Mouse (Mus musculus) lung, adult 2 months (tissue): ENCODE data around the gene Prkrip1. TPM values are rescaled to one million over a fixed set of nuclear protein-coding genes. Genes with fewer than 3 reads are reported as not detected.
"Not testable (repeated sequence)": the region's sequence is repeated elsewhere in the genome, so short reads cannot be mapped to it uniquely, and the experiment has no call there.

Experiments used
- DNase-seq: peaks from one replicate; pipeline ENCODE4 v3.0.0; 2022
- H3K4me1 ChIP-seq: fragments of 200-500 bp; 2 replicates; pipeline ENCODE4 v1.6.1; 2011; ENCODE audit warnings: low read length; ENCODE audit not compliant: control insufficient read depth, insufficient read depth
- H3K4me3 ChIP-seq: fragments of 200-500 bp; replicated peaks from 2 replicates; pipeline ENCODE3; 2011; ENCODE audit warnings: low read depth, mild to moderate bottlenecking, control low read depth, low read length; ENCODE audit errors: extremely low read depth
- CTCF ChIP-seq: fragments of 200-500 bp; IDR thresholded peaks from 2 replicates; pipeline ENCODE4 v1.5.1; 2011; ENCODE audit warnings: mild to moderate bottlenecking, low read length, control low read depth; ENCODE audit not compliant: insufficient read depth
- POLR2A ChIP-seq: fragments of 200-500 bp; IDR thresholded peaks from 2 replicates; pipeline ENCODE4 v1.6.1; 2011; ENCODE audit warnings: low read depth, mild to moderate bottlenecking, control low read depth, low read length, borderline replicate concordance; ENCODE audit errors: extremely low read depth
- WGBS: fragments of 180-500 bp; shearing (Covaris S2); methylation state at CpG from one replicate; pipeline ENCODE4 v1.1.7; 2018; 5-methylcytosine and 5-hydroxymethylcytosine counted together
- polyA plus RNA-seq: library from polyadenylated mRNA; depleted of rRNA; stranded (reverse); fragments of >200 nt; gene quantifications from 2 replicates; pipeline ENCODE4 v1.2.3, GENCODE M21; 2012

Gene Prkrip1
- polyA plus RNA-seq, 1 experiment, result 11.0 TPM

DNA sequence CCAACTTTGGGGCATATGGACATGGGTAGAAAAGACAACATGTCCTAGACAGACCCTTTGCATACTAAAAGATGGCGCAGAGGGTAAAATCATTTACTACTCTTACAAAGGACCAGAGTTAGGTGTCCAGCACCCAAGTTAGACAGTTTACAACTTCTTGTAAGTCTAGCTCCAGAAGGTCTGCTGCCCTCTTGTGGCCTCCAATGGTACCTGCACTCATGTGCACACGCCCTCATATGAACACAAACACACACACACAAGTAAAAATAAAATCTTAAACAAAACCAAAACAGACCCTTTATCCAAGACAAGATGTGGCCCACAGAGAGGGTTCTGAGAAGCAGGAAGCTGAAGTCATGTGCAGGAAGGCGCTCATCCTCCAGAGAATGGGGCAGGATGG is 30.7 kb downstream of the Prkrip1 start:
- TF ChIP-seq POLR2A (no peak), CTCF (peak; percentile 40)
- WGBS, result 97% methylated on average over 3 of the region's 3 CpGs
- Histone ChIP-seq H3K4me1 (peaks cover 13% of the 10 kb centered on the region), H3K4me3 (no peak overlapping the region)
- no peak for DNase-seq

DNA sequence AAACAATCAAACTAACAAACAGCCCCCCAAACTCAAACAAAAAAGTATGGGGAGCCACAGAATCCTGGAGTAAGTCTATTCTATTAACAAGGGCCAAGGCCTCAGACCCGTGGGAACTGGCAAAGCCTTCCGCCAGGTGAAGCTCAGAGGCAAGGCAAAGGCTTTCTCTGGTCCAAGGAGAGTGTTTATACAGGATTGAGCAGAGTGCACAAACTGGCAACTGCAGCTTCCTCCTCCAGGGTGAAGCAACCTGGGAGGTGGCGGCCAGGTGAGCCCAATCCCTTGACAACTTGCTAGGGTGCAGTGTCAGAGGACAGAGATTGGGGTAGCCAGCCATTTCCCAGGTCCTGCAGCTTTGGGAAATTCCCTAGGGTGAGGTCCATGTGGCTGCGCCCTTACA is 31.5 kb downstream of the Prkrip1 start:
- TF ChIP-seq POLR2A (no peak), CTCF (no peak)
- H3K4me3 ChIP-seq, result no peak overlapping the region
- H3K4me1 ChIP-seq, result peaks cover 12% of the 10 kb centered on the region
- WGBS, result 93% methylated on average over 4 of the region's 4 CpGs
- DNase-seq, result no peak

- TF ChIP-seq POLR2A, result no peak
- no peak for TF ChIP-seq CTCF
- Histone ChIP-seq H3K4me1 (peaks cover 4% of the 10 kb centered on the region; the same call in 1 of the 2 replicates), H3K4me3 (no peak overlapping the region)
- DNase-seq, result no peak
- WGBS, result 81% methylated on average over 8 of the region's 8 CpGs
Measured at GRCm38 (mm10) chr5:136165246-136165645, 33.5 kb downstream of the Prkrip1 start.

- WGBS, result 88% methylated on average over 11 of the region's 11 CpGs
- Histone ChIP-seq H3K4me1 (peaks cover 2% of the 10 kb centered on the region; the same call in 1 of the 2 replicates), H3K4me3 (no peak overlapping the region)
- no peak for DNase-seq
- TF ChIP-seq CTCF (no peak), POLR2A (no peak)
Measured at GRCm38 (mm10) chr5:136163807-136164474, 34.8 kb downstream of the Prkrip1 start.

- H3K4me3 ChIP-seq, DNase-seq, H3K4me1 ChIP-seq: not testable (repeated sequence)
- 63% methylated on average over 11 of the region's 12 CpGs for WGBS
Measured at GRCm38 (mm10) chr5:136160084-136160483, 38.7 kb downstream of the Prkrip1 start.

- no peak for TF ChIP-seq CTCF
- TF ChIP-seq POLR2A, result no peak
- Histone ChIP-seq H3K4me3 (no peak overlapping the region), H3K4me1 (peaks cover under 1% of the 10 kb centered on the region; the same call in 1 of the 2 replicates)
- DNase-seq, result no peak
- 72% methylated on average over 5 of the region's 5 CpGs for WGBS
Measured at GRCm38 (mm10) chr5:136155399-136155798, 43.4 kb downstream of the Prkrip1 start.

DNA sequence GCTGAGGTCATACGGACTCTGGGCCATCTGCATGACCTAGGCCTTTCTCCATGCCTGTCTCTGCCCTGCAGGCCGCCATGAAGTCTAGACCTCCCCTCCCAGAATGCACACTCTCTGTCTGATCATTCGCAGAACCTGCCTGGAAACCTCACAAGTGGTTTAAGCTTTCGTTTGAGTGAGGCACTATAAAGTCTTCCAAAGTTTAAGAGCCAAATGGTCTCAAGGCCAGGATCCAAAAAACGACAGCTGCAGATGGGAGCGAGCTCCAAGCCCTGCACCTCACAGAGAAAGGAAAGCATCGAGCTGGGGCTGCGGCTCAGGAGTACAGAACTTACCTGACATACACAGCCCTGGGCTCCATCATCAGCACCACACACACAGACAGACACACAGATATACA is 46.4 kb downstream of the Prkrip1 start:
- DNase-seq, result no peak
- TF ChIP-seq CTCF, result no peak

DNA sequence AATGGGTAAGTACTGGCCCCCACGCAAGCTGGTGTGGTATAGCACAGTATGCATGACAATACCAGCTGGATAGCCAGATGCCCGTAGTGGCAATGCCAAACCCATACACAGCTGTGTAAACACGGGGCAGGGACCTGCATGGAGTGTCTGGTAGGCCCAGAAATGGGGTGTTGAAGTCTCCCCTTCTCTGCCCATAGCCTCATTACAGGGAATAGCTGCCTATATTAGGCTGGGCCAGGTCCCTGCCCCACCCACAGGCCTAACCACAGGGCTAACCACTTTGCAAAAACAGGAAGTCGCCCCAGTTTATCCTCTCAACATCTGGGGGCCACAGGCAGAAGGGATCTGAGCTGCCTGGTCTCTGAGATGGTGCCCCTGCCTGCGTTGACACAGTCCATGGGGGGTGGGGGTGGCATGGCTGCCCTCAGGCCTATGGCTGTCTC is 49.6 kb downstream of the Prkrip1 start:
- DNase-seq, H3K4me1 ChIP-seq, H3K4me3 ChIP-seq: not testable (repeated sequence)
- WGBS, result 54% methylated on average over 5 of the region's 5 CpGs

More for the DNA sequence above, 46.4 kb downstream of the Prkrip1 start:
- H3K4me3 ChIP-seq, result no peak overlapping the region
- H3K4me1 ChIP-seq, result no peaks in the 10 kb centered on the region
- WGBS, result 71% methylated on average over 8 of the region's 8 CpGs

- H3K4me3 ChIP-seq, result no peak overlapping the region
- 72% methylated on average over 8 of the region's 8 CpGs for WGBS
- TF ChIP-seq POLR2A (no peak), CTCF (no peak)
- no peaks in the 10 kb centered on the region for H3K4me1 ChIP-seq
- DNase-seq, result no peak
Measured at GRCm38 (mm10) chr5:136147704-136148103, 51.1 kb downstream of the Prkrip1 start.

- no peak for DNase-seq
- no peak overlapping the region for H3K4me3 ChIP-seq
- WGBS, result 96% methylated on average over 1 of the region's 1 CpGs
- H3K4me1 ChIP-seq, result no peaks in the 10 kb centered on the region
- TF ChIP-seq POLR2A (no peak), CTCF (no peak)
Measured at GRCm38 (mm10) chr5:136146936-136147335, 51.8 kb downstream of the Prkrip1 start.
